Mouse (Mus musculus) lung, postnatal 0 days (tissue): ENCODE measurements around the gene Adora2a.

Source experiments
- CTCF ChIP-seq: IDR thresholded peaks from 2 replicates; pipeline ENCODE4 v1.5.1; 2016; ENCODE audit warnings: antibody characterized with exemption, mild to moderate bottlenecking
- EP300 ChIP-seq: IDR thresholded peaks from 2 replicates; pipeline ENCODE4 v1.6.1; 2016; ENCODE audit warnings: antibody characterized with exemption, mild to moderate bottlenecking, control low read depth

GRCm38 (mm10) chr10:75327081-75327480 is 10.4 kb downstream of the Adora2a start:
- no peak for TF ChIP-seq CTCF
- TF ChIP-seq EP300: no peak
